Mouse (Mus musculus): Measurements from ENCODE around the gene Nyap2. TPM values are rescaled to one million over a fixed set of nuclear protein-coding genes. Genes with fewer than 3 reads are reported as not detected.

The Nyap2 gene
- polyA plus RNA-seq, 1 experiment from 2014 or later: 0.04 TPM

GRCm38 (mm10) chr1:81098950-81099349 is 22.2 kb downstream of the Nyap2 start:
- H3K4me1 ChIP-seq: no peaks in the 10 kb centered on the region
- no peaks in the 10 kb centered on the region for H3K36me3 ChIP-seq
- no peak for DNase-seq (ENCODE audit: low spot score)
- no peak overlapping the region for H3K27ac ChIP-seq
- H3K4me3 ChIP-seq: no peak overlapping the region
- WGBS: 61% methylated on average over 1 of the region's 1 CpGs
- no peaks in the 10 kb centered on the region for H3K27me3 ChIP-seq (ENCODE audit: insufficient read depth, poor library complexity, severe bottlenecking)
- H3K9me3 ChIP-seq: no peaks in the 10 kb centered on the region

- no peak overlapping the region for H3K27ac ChIP-seq
- H3K9me3 ChIP-seq: no peaks in the 10 kb centered on the region
- no peak for DNase-seq (ENCODE audit: low spot score)
- H3K36me3 ChIP-seq: no peaks in the 10 kb centered on the region
- no peaks in the 10 kb centered on the region for H3K4me1 ChIP-seq
- 82% methylated on average over 1 of the region's 1 CpGs for WGBS
- H3K4me3 ChIP-seq: no peak overlapping the region
- no peaks in the 10 kb centered on the region for H3K27me3 ChIP-seq (ENCODE audit: insufficient read depth, poor library complexity, severe bottlenecking)
These were observed 25.0 kb downstream of the Nyap2 start for GRCm38 (mm10) chr1:81101749-81102148.

- H3K27me3 ChIP-seq (ENCODE audit: insufficient read depth, poor library complexity, severe bottlenecking): no peaks in the 10 kb centered on the region
- no peaks in the 10 kb centered on the region for H3K4me1 ChIP-seq
- H3K27ac ChIP-seq: no peak overlapping the region
- H3K9me3 ChIP-seq: no peaks in the 10 kb centered on the region
- H3K36me3 ChIP-seq: no peaks in the 10 kb centered on the region
- no peak overlapping the region for H3K4me3 ChIP-seq
- no peak for DNase-seq (ENCODE audit: low spot score)
These were observed 43.0 kb downstream of the Nyap2 start for GRCm38 (mm10) chr1:81119732-81120131.

GRCm38 (mm10) chr1:81132007-81132712 is 55.4 kb downstream of the Nyap2 start:
- Histone ChIP-seq H3K36me3 (no peaks in the 10 kb centered on the region), H3K4me3 (no peak overlapping the region), H3K27ac (no peak overlapping the region), H3K27me3 (ENCODE audit: insufficient read depth, poor library complexity, severe bottlenecking) (no peaks in the 10 kb centered on the region), H3K9me3 (no peaks in the 10 kb centered on the region), H3K4me1 (no peaks in the 10 kb centered on the region)
- no peak for DNase-seq (ENCODE audit: low spot score)
- 81% methylated on average over 8 of the region's 8 CpGs for WGBS

GRCm38 (mm10) chr1:81143855-81144254 is 67.1 kb downstream of the Nyap2 start:
- no peaks in the 10 kb centered on the region for H3K4me1 ChIP-seq
- no peak for DNase-seq (ENCODE audit: low spot score)
- H3K9me3 ChIP-seq: no peaks in the 10 kb centered on the region
- H3K36me3 ChIP-seq: no peaks in the 10 kb centered on the region
- H3K27ac ChIP-seq: no peak overlapping the region
- H3K4me3 ChIP-seq: no peak overlapping the region
- H3K27me3 ChIP-seq (ENCODE audit: insufficient read depth, poor library complexity, severe bottlenecking): no peaks in the 10 kb centered on the region

GRCm38 (mm10) chr1:81145576-81145975 is 68.8 kb downstream of the Nyap2 start:
- H3K4me3 ChIP-seq: no peak overlapping the region
- H3K36me3 ChIP-seq: no peaks in the 10 kb centered on the region
- no peak for DNase-seq (ENCODE audit: low spot score)
- no peaks in the 10 kb centered on the region for H3K4me1 ChIP-seq
- H3K9me3 ChIP-seq: no peaks in the 10 kb centered on the region
- no peaks in the 10 kb centered on the region for H3K27me3 ChIP-seq (ENCODE audit: insufficient read depth, poor library complexity, severe bottlenecking)
- no peak overlapping the region for H3K27ac ChIP-seq

- no peaks in the 10 kb centered on the region for H3K36me3 ChIP-seq
- DNase-seq (ENCODE audit: low spot score): no peak
- no peaks in the 10 kb centered on the region for H3K27me3 ChIP-seq (ENCODE audit: insufficient read depth, poor library complexity, severe bottlenecking)
- H3K27ac ChIP-seq: no peak overlapping the region
- no peak overlapping the region for H3K4me3 ChIP-seq
- H3K9me3 ChIP-seq: no peaks in the 10 kb centered on the region
- WGBS: 81% methylated on average over 3 of the region's 3 CpGs
- H3K4me1 ChIP-seq: no peaks in the 10 kb centered on the region
These were observed 92.5 kb downstream of the Nyap2 start for GRCm38 (mm10) chr1:81169245-81169644.

- Histone ChIP-seq H3K4me3 (no peak overlapping the region), H3K27ac (no peak overlapping the region), H3K9me3 (no peaks in the 10 kb centered on the region), H3K36me3 (no peaks in the 10 kb centered on the region), H3K27me3 (ENCODE audit: insufficient read depth, poor library complexity, severe bottlenecking) (no peaks in the 10 kb centered on the region), H3K4me1 (no peaks in the 10 kb centered on the region)
- DNase-seq (ENCODE audit: low spot score): no peak
These were observed 96.0 kb downstream of the Nyap2 start for GRCm38 (mm10) chr1:81172703-81173102.

- Histone ChIP-seq H3K36me3 (no peaks in the 10 kb centered on the region), H3K9me3 (no peaks in the 10 kb centered on the region), H3K4me1 (no peaks in the 10 kb centered on the region), H3K27me3 (ENCODE audit: insufficient read depth, poor library complexity, severe bottlenecking) (no peaks in the 10 kb centered on the region), H3K4me3 (no peak overlapping the region), H3K27ac (no peak overlapping the region)
- DNase-seq (ENCODE audit: low spot score): no peak
- WGBS: 80% methylated on average over 1 of the region's 1 CpGs
These were observed 96.6 kb downstream of the Nyap2 start for GRCm38 (mm10) chr1:81173303-81173702.

GRCm38 (mm10) chr1:81179725-81180124 is 103.0 kb downstream of the Nyap2 start:
- H3K4me3 ChIP-seq: no peak overlapping the region
- H3K36me3 ChIP-seq: no peaks in the 10 kb centered on the region
- no peak for DNase-seq (ENCODE audit: low spot score)
- H3K4me1 ChIP-seq: no peaks in the 10 kb centered on the region
- H3K27ac ChIP-seq: no peak overlapping the region
- H3K27me3 ChIP-seq (ENCODE audit: insufficient read depth, poor library complexity, severe bottlenecking): no peaks in the 10 kb centered on the region
- 91% methylated on average over 4 of the region's 4 CpGs for whole genome bisulfite sequencing
- no peaks in the 10 kb centered on the region for H3K9me3 ChIP-seq

GRCm38 (mm10) chr1:81180686-81181085 is 103.9 kb downstream of the Nyap2 start:
- H3K4me1 ChIP-seq: no peaks in the 10 kb centered on the region
- H3K4me3 ChIP-seq: no peak overlapping the region
- no peaks in the 10 kb centered on the region for H3K36me3 ChIP-seq
- H3K27ac ChIP-seq: no peak overlapping the region
- DNase-seq (ENCODE audit: low spot score): no peak
- H3K27me3 ChIP-seq (ENCODE audit: insufficient read depth, poor library complexity, severe bottlenecking): no peaks in the 10 kb centered on the region
- no peaks in the 10 kb centered on the region for H3K9me3 ChIP-seq
- 75% methylated on average over 3 of the region's 3 CpGs for WGBS

GRCm38 (mm10) chr1:81209536-81209935 is 132.8 kb downstream of the Nyap2 start:
- Histone ChIP-seq H3K27me3 (ENCODE audit: insufficient read depth, poor library complexity, severe bottlenecking) (no peaks in the 10 kb centered on the region), H3K4me3 (no peak overlapping the region), H3K4me1 (no peaks in the 10 kb centered on the region), H3K36me3 (no peaks in the 10 kb centered on the region), H3K9me3 (no peaks in the 10 kb centered on the region), H3K27ac (no peak overlapping the region)
- no peak for DNase-seq (ENCODE audit: low spot score)
- 84% methylated on average over 2 of the region's 2 CpGs for WGBS

GRCm38 (mm10) chr1:81211491-81211890 is 134.7 kb downstream of the Nyap2 start:
- H3K27me3 ChIP-seq (ENCODE audit: insufficient read depth, poor library complexity, severe bottlenecking): no peaks in the 10 kb centered on the region
- H3K4me3 ChIP-seq: no peak overlapping the region
- no peak overlapping the region for H3K27ac ChIP-seq
- no peaks in the 10 kb centered on the region for H3K9me3 ChIP-seq
- H3K4me1 ChIP-seq: no peaks in the 10 kb centered on the region
- 76% methylated on average over 4 of the region's 4 CpGs for WGBS
- no peaks in the 10 kb centered on the region for H3K36me3 ChIP-seq
- no peak for DNase-seq (ENCODE audit: low spot score)

- H3K36me3 ChIP-seq: no peaks in the 10 kb centered on the region
- 31% methylated on average over 1 of the region's 1 CpGs for WGBS
- H3K27ac ChIP-seq: no peak overlapping the region
- DNase-seq (ENCODE audit: low spot score): no peak
- no peaks in the 10 kb centered on the region for H3K9me3 ChIP-seq
- H3K4me3 ChIP-seq: no peak overlapping the region
- no peaks in the 10 kb centered on the region for H3K4me1 ChIP-seq
- H3K27me3 ChIP-seq (ENCODE audit: insufficient read depth, poor library complexity, severe bottlenecking): no peaks in the 10 kb centered on the region
These were observed 143.0 kb downstream of the Nyap2 start for GRCm38 (mm10) chr1:81219790-81220189.
